Mouse (Mus musculus): ENCODE data around the gene B3gnt3.

DNA sequence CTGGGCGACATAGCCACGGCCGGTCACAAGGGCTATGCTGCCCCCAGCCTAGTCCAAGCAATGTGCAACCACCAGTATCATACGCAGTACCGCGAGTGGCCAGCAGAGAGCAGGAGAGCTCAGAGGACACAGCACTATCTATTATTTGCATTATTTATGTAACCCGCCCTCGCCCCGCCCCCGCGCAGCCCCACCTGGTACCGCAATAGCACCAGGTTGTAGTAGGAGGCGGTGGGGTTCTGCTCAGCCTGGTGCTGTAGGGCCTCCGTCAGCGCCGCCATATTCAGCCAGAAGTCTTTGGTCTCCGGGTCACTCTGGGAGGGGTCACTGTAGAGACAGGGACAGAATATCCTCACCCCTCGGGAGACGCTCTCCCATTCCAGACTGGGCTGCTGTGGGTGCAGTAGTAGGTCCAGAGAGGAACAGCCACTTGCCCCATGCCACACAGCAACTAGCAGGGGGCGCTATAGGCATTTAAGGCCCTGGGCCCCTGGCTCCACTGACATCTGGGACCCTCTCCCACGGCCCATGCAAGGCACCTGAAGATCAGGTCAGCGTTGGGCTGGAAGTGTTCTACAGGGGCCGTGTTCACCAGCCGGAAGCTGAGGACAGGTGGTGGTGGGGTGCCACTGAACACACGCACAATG, 8.3 kb upstream of the B3gnt3 start:
- peak; percentile 88 for TF ChIP-seq CTCF (IDR thresholded peaks at IDR 0.05; ENCODE audit: insufficient read depth, low read length)
- no peak for TF ChIP-seq POLR2A (IDR thresholded peaks at IDR 0.05; ENCODE audit: borderline replicate concordance, extremely low read depth, low read depth, low read length)
